Mouse (Mus musculus) adrenal gland, postnatal 25 days (tissue): ENCODE results near the gene Pdgfb. TPM values are rescaled to one million over a fixed set of nuclear protein-coding genes. Genes with fewer than 3 reads are reported as not detected.

Experiments
- DNase-seq: peaks from one replicate; pipeline ENCODE4 v3.0.0; 2021; ENCODE audit warnings: mixed read lengths
- long read RNA-seq: library from polyadenylated mRNA; stranded (forward); transcript quantifications from one replicate; pipeline ENCODE4 v2.0.0, GENCODE M21; 2021
- total RNA-seq: library from RNA; stranded (reverse); gene quantifications from 2 replicates; pipeline ENCODE4 v1.2.3, GENCODE M21; 2021

Pdgfb gene
- total RNA-seq: 48.1 and 48.6 TPM in 2 replicates
- long read RNA-seq, transcript Pdgfb-201 (7 exons, 2,944 nt): major isoform, 6 of 22 reads
- long read RNA-seq, partial matches to known transcripts: 10 of 22 reads
- long read RNA-seq, other reads (novel, unspliced or antisense): 6 of 22 reads

DNA sequence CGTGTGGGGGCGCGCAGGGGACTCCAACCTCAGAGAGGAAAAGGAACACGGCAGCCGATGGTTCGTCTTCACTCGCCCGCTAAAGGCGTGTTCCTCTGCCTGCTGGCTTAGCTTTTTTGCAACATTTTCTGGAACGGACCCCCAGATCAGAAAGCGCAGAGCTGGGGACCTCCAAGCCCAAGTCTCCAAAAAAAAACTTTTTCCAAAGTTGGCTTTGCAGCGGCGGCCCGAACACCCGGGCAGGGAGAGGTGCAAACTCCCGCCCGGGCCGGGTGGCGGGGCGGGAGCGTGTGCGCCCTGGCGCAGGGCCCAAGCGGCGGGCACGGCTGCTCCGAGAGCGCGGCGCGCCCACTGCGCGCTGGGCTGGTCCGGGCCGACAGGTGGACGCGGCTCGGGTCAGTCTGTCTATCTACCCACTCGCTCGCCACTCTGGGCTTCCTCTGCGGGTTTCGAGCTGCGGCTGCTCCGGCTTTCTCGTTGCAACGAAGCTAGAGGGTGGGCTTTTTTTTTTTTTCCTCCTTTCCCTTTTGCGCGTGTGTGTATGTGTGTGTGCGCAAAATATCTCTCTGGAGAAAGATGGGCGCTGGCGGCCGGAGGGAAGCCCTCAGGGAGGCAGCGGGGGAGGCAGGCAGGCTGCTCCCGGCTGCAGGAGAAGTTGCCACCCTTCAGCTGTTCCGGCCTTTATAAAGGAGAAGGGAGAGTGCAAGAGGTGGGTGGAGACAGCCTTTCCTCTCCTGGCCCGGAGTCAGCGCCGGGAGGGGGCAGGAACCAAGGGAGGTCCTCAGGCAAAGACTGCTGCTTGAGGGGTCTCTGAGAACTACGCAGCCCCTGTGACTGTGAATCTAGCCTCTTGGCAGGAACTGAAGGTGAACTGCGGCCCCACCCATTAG, at the start of gene Pdgfb:
Gene Pdgfb, minus strand, starts transcription at position 657 of the 890 bp plus-strand sequence.
- peak; percentile 83 for DNase-seq

DNA sequence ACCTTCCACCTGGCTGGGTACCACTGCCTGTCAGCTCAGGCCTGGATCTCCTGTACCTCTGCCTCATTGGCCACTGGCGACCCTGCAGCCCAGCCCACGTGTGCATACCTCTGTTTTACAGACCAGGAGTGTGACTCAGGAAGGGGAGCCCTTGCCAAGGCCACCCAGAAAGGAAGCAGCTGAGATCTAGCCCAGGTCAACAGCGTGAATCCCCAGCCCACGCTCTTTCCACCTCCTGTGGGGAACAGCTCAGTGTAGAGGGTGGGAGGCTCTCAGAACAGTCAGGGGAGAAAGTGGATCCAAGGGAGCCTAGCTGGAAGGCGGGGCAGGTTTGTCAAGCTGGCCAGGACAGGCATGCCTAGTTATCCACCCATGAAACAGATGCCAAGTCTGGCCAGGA, 48.0 kb upstream of the Pdgfb start:
- DNase-seq: no peak

DNA sequence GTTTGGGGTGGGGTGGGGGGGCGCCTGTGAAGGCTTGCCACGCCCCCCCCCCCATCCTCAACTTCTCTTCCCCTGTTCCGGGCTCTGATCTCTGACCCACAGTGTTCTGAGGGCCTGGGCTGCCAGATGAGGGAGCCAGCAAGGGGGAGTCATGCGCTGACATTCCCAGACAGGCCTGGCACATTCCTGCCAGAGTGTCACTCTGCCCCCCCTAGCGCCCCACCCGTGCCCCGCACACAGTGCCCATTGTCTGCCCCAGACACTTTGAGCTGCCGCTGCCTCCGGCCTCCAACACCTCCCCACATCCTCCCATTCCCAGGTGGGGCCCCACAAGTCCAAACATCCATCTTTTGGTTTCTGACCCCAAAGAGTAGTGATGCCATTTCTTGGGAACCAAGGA, 47.6 kb upstream of the Pdgfb start:
- no peak for DNase-seq

DNA sequence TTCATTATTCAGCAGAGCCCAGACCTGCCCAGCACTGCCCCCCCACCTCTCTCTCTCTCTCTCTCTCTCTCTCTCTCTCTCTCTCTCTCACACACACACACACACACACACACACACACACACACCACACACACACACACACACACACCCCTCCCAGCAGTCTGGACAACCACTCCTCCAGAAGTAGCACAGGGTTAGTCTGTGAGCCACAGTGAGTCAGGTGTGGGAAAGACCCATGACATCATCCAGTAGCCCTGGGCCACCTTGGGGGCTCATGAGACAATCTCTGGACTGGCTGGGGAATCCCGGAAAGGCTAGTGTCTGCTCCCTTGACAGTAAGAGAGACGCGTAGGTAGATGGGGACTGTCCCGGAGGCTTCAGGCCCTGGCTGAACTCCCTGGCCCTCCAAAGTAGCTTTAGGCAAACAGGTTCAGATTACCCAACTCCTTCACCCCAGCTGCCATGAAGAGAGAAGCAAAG, 46.3 kb upstream of the Pdgfb start:
- DNase-seq: no peak

DNA sequence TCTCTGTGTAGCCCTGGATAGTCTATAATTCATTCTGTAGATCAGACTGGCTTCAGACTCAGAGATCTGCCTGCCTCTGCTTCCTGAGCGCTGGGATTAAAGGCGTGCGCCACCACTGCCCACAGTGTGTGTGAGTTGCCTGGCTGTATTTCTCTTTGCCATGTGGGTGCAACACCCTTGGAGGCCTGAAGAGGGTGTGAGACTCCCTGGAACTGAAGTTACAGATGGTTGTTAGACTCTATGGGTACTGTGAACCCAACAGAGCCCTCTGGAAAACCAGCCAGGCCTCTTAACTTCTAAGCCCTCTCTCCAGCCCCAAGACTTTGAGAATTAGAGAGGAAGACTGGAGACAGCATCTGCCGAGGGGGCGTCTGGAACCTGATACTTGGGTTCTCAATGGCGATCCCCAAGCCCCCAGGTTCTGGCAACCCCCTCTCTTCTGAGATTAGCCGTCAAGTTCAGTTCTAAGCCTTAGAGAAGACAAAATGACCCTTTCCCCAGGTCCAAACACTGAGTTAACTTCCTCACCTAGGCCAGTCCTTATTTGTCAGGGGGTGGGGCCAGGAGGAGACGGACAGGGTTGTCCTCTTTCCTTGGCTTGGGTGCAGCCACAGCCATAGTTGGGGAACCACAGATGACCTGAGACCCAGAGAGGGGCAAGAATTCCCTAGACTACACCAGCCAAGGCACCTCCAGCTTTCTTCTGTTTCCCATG, 45.7 kb upstream of the Pdgfb start:
- DNase-seq: no peak

DNA sequence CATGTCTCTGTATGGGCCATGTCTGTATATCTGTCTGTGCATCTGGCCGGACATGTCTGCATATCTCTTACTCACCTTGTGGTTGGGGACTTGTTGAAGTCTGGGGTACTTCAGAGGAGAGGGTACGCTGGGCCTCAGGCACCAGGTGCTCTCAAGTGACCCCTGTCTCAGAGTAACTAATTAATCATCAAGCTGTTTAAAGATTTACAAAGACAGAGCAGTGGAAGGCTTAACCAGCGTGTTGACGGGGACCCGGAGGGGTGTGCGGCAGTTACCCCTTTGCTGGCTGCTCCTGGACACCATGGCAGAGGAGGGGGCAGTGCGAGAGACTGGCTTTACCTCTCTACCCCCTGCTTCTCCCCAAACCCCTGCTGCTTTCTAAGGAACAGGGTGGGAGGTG, 44.8 kb upstream of the Pdgfb start:
- DNase-seq: no peak

DNA sequence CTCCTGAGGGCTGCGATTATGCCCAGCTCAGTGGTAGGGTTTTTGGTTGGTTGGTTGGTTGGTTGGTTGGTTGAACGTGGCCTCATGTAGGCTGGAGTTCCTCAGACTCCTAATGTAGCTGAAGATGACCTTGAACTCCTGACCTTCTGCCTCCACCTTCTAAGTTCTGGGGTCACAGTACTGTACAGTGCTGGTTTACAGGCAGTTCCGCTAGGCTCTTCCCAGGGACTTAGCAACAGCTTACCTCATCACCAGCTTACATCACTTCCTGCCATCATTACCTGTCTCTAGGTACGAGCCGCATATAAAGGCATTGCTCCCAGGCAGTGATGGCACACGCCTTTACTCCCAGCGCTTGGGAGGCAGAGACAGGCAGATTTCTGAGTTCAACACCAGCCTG, 43.4 kb upstream of the Pdgfb start:
- DNase-seq: no peak

DNA sequence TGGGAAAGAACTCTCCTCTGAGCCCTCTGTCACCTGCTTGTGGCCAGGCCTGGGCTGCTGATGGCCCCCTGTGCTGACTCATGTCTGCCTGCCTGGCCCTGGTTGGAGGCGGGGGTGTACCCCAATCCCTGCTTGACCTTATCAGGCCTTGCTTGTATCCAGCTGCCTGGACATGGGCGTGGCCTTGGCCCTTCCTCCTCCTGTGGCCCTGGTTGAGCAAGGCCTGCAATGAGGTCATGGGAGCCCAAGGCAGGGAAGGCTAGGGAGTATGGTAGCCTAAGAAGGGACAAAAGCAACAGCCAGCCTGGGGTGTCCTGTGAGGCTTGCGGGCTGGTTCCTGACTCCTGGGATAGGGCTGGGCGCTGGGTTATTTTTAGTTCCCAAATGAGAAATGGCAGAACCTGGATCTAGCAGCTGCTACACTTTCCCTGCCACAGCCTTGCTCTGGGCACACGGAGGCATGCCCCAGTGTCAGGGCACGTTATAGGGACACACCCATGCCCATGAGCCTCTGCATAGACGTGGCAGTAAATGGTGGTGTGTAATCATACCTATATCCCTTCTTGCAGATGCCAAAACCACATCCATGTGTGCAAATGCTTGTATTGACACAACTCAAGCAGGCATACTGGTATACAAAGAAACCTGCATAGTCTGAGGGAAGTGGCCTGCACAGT, 39.4 kb upstream of the Pdgfb start:
- DNase-seq: peak; percentile 81

DNA sequence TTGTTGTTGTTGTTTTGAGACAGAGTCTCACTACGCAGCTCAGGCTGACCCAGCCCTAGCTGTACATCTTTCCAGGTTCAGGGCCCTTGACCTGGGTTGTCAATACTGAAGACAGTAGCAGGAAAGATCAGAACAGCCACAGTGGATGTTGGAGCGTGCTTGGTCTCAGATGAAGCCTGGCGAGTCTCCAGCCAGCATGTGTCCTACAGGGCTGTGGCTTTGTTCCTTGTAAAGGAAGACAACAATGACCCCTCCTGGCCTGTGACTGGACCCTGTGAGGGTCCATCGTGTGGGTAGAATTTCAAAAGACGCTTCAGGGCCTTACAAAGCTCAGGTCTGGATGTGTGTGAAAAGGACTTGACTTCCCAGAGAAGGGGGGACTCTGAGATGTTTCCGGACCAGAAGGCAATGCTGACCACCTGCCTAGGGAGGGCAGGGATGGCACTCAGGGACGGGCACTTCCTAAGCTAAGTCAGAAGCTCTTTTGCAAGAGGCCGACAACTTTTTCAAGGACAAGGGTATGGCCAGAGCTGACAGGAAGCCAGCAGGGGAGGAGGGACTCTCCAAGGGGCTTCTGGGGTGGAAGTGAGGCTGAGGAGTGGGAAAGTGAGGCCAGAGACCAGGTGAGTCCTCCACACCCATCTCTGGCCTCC, 38.7 kb upstream of the Pdgfb start:
- DNase-seq: peak; percentile 53

DNA sequence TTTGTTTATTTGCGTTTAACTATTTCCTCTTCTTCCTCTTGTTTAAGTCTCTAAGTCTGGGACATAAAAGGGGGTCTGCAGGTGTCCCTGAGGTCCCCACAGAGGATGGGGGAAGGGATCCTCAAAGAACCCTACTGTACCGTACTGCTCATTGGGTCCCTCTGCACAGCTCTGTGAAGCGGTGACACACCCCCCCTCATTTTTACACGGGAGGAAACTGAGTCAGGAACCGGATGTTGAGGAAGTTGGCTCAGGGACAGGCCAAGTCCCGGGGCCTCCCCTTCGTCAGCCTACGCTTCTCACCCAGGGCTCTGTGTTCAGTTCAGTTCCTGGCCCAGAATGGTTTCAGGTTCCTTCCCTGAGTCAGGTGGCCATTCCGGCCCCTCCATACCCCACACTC, 37.0 kb upstream of the Pdgfb start:
- no peak for DNase-seq

DNA sequence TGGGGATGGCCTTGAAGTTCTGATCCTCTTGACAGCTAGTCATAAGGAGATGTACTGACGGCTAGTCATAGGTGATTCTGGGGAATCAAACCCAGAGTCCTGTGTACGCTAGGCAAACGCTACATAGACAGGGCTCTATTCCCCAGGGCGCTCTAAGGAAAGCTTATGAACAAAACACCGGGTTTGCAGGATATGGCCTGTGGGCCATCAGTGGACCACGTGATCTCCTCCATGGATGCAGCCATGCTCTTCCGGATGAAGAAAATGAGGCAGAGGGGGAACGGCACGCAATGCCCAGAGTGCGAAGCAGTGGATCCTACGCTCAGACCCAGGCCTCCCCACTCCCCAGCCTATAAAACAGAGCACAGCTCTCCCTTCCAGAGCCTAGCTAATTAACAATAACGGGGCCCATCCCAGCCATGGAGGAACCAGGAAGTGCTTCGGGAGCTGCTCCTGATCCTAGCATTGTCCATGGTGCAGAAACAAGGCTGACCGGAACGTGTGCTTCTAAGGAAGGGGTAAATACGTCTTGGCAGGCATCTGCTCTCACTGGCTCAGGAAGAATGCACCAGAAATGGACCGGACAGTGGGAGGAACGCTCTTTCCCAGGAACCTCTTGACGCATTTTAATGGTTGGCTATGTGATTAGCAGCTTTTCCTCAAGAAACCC, 36.5 kb upstream of the Pdgfb start:
- no peak for DNase-seq

DNA sequence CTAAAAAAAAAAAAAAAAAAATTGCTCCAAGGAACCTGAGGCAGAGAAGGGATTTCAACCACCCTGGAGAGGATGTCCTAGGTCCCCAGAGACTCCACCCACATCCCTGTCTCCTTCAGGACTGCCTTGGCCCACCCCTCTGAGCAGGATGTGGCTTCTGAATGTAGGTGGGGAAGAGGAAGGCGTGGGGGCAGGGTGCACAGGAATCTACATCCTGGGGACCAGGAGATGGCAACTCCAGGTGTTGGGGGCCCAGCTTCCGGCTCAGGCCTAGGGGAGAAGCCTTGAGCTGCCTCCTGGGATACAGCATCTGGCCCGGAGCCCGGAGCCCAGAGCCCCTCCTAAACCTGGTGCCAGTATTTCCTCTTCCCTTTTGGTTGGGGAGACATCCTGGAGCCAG, 35.3 kb upstream of the Pdgfb start:
- peak; percentile 55 for DNase-seq

DNA sequence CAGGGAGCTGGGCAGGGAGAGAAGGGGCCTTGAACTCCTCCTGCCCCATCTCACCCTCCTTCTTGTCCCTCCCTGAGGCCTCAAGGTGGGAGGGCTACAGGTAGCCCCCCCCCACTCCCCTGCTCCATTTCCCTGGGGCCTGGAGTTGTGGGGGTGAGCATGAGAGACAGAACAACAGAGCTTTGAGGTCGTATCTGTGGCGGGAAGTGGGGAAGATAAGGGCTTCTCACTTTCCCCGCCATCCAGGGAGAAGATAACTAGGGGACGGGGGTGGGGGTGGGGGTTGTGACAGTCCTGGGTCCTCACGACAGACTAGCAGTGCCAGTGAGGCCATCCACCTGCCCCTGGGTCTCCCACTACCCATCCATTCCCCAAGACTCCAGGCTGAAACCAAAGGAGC, 33.2 kb upstream of the Pdgfb start:
- no peak for DNase-seq

DNA sequence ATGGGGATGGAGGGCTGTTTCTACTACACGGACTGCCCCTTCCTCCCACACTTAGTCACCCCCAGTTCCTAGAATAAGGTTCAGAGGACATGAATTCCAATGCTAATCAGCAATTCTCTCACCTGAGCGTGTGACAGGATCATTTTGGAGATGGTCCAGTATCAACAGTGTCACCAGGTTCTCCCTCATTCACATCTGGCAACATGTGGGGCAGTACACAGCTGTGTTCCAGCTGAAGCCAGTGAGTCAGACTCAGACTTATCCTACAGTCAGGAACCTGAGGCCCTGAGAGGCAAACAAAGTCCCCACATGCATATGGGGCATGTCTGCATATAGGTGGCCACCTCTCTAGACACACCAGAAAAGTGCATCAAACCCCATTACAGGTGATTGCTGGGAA, 32.5 kb upstream of the Pdgfb start:
- no peak for DNase-seq

DNA sequence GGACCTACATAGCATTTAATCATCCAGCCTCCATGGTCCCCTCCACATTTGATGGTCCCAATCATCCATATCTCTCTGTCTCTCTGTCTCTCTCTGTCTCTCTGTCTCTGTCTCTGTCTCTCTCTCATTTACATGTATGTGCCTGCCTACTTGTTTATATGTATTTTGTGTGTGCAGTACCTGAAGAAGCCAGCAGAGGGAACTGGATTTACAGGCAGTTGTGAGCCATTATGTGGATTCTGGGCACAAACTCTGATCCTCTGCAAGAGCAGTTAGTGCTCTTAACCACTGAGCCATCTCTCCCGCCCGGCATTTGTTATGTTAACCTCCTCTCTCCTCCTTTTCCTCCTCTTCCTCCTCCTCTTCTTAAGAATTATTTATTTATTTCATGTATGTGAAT, 31.0 kb upstream of the Pdgfb start:
- DNase-seq: no peak

DNA sequence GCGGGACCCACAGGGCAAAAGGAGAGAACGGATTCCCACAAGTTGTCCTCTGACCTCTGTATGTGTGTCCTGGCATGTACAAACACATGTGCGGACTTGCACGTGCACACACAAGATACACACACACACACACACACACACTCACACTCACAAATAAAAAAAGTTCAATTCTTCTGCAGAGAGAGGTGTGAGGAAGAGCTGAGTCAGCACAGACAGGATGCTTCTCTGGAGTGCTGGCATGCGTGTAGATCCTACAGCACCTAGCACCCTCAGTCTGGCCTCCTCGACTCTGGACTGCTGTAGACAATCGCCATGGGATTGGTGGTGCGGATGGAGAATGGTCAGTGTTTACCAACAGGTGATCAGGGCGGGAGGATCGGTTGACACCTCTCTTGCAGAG, 29.5 kb upstream of the Pdgfb start:
- DNase-seq: no peak

DNA sequence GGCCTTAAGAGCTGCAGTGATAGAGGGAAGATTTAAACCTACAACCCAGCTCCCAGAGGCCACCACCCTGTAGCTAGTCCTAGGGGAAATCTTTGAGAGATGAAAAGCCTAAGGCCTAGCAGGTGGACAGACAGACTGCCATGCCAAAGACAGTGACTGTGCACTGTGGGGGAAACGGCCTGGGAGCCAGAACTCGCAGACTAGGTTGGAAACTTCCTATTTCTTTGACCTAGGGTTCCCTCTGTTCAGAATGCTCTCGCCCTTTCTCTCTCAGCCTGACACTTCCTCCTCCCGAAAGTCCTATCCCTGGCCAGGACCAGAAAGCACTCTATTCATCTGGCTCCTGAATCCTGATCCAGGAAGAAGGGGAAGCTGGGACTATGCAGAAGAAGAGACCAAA, 27.4 kb upstream of the Pdgfb start:
- no peak for DNase-seq

DNA sequence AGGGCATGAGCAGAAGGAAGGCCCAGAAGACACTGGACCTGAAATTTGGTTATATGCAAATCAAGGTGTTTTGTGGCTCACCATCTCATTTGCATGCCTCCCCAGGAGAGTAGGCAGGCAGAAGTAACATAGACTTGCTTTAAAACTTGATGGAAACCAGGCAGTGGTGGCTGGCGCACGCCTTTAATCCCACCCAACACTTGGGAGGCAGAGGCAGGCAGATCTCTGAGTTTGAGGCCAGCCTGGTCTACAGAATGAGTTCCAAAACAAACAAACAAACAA, 23.3 kb upstream of the Pdgfb start:
- DNase-seq: no peak

DNA sequence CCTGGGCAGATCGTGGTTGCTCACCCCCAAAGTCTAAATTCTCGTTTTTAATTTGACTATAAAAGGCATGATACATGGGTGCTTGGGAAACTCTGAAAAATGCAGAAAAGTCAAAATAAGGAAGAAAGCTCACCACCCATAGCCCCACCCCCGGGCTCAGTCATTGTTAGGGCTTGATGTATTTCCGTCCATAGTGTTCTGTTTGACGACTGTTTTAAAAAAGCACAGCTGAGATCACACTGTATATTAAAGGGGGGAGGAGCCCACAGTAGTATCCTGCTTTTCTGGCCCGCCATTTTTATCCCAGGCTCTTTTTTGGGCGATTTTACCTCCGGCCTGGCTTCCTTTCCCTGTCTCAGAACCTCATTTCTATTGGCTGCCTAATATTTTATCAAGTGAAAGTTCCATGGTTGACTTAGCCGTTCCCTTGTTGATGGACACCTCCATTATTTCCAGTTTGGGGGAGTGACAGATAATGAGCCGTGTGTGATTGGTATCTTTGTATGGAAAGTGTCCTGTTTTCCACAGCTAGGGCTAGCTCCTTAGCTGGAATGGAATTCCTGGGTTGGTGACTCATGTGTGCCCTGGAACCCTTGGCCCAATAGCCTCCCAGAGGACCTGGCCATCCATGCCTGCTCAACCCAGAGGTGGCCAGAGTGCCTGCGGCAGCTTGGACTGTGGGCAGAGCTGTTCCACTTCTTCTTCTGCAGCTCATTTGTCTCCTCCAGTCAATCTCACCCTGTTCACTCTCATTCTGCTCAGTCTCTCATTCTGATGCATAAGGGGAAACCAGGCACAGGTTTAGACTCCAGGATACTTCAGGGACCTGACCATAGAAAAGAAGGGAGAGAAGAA, 22.7 kb upstream of the Pdgfb start:
- DNase-seq: no peak

DNA sequence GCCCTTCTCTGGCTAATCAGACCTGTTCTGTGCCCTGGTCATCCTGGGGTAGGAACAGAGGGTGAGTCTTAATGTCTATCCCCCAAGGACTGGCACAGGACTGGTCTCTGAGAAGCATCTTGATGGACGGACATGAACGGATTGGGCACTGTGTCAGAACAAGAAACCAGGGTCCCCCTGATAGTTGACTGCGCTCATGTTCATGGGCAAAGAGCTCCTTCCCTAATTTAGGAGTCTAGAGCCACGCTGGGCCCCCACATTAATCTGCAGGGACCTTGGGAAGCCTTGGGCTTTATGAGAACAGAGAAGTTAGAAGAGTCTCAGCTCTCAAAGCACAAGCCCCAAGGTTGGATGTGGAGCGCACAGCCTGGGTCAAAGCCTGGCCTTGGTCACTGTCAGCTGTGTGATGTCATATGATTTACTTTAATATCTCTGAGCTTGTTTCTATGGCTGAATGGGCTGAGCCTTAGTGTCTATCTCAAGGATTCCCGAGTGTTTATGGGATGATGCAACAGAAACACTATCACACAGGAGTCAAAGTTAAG, 20.6 kb upstream of the Pdgfb start:
- DNase-seq: peak; percentile 47

DNA sequence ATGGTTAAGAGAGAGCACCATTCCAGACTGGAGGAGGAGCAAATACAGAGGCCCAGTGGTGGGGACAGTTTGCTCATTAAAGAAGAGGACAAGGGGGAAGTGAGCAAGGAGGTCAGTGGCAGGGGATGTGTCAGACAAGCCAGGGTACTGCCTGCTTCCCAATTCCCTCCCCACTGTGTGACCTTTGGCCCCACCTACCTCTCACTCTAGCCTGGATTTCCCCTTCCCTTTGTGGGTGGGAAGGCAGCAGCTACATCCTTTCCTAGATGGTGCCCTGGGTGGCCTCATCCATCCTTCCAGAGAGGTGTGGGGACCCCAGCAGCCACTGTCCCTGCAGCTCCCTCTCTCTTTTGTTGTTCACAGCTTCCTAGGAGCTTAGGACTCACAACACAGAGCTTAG, 20.1 kb upstream of the Pdgfb start:
- DNase-seq: no peak
